Comparison of ENCODE assay signal across 8 mouse cellular contexts in the genomic region with DNA sequence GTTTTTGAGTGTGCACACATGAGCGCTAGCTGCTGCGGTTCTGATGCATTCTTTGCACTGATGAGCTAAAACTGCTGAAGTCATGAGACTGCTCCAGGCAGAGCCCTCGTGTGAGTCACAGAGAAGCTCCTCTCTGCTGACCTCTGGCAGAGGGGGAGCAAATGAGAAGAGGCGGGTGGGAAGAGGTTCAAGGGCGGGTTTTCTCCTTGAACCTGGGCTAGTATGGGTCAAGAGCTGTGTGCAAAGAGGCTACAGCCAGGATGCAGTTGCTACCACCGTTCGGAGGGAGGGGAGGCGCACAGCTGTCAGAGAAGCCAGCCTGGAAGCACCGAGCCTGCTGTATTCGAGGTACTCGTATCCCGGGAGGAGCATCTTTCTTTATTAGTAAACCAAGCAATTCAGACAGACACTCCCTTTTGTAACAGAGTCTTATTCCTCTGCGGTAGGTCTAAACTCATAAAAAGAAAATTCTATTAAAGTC. TPM values are rescaled to one million over a fixed set of nuclear protein-coding genes. Genes with fewer than 3 reads are reported as not detected.
DNase-seq lines count a peak whose midpoint lies in the region; ATAC-seq and TF ChIP-seq lines count a peak whose summit lies in the region.

A gene (plus strand): TSS at position 156 of the 481 bp plus-strand sequence.

- H3K9ac ChIP-seq in limb, embryonic 11.5 days (ENCODE audit: low read length): no peak within 1 kb of the TSS

- H3K4me2 ChIP-seq in limb, embryonic 11.5 days (ENCODE audit: low read depth, severe bottlenecking): no peak within 1 kb of the TSS

- DNase-seq in adrenal gland, adult (ENCODE audit: inconsistent age in 2 of 2, low spot score in 1 of 2): peak; percentile 66 to 83
- DNase-seq in adrenal gland, postnatal 4 days (ENCODE audit: low spot score in 2 of 2): no peak
- peak; percentile 7 for DNase-seq in urinary bladder, postnatal 25 days (ENCODE audit: low spot score)
- DNase-seq in urinary bladder, adult 2 months (ENCODE audit: low spot score): no peak
- peak; percentile 45 for DNase-seq in limb, embryonic 11.5 days (ENCODE audit: low spot score)
- peak; percentile 56 for DNase-seq in yolk sac, embryonic 10.5 days (ENCODE audit: low spot score)
- no peak for DNase-seq in layer of hippocampus, adult 2 months (ENCODE audit: low spot score in 2 of 2)
- DNase-seq in frontal cortex, postnatal 10 days (ENCODE audit: low spot score in 2 of 2): no peak

- whole genome bisulfite sequencing in limb, embryonic 11.5 days: 9% methylated on average over 13 of the region's 13 CpGs

- no peaks in the 10 kb centered on the region for H3K9me3 ChIP-seq in limb, embryonic 11.5 days (ENCODE audit: control insufficient read depth, low read length)

- H3K4me1 ChIP-seq in limb, embryonic 11.5 days (ENCODE audit: control insufficient read depth, insufficient read depth, low read length): peaks cover 14% of the 10 kb centered on the region

- H3K27me3 ChIP-seq in limb, embryonic 11.5 days (ENCODE audit: control insufficient read depth, insufficient read depth, low read length): no peaks in the 10 kb centered on the region

- H3K4me3 ChIP-seq in limb, embryonic 11.5 days (ENCODE audit: low read depth, low read length): no peak within 1 kb of the TSS
- no peak within 1 kb of the TSS for H3K4me3 ChIP-seq in layer of hippocampus, adult 2 months

- TF ChIP-seq CTCF in layer of hippocampus, adult 2 months (conservative IDR thresholded peaks at IDR 0.05): no peak

- no peaks in the 10 kb centered on the region for H3K36me3 ChIP-seq in limb, embryonic 11.5 days (ENCODE audit: control insufficient read depth, insufficient read depth, low read length)

- no peak for ATAC-seq in limb, embryonic 11.5 days (ENCODE audit: insufficient number of reproducible peaks, low FRiP score, low TSS enrichment, low read depth)

- no peak within 1 kb of the TSS for H3K27ac ChIP-seq in limb, embryonic 11.5 days (replicated peaks; ENCODE audit: low read depth, low read length)
- H3K27ac ChIP-seq in layer of hippocampus, adult 2 months: no peak within 1 kb of the TSS

RNA-seq across cellular contexts. Expression of the gene that starts here (rescaled TPM):
- under 1 TPM; 0.20 TPM for total RNA-seq in adrenal gland, postnatal 4 days (2021)
- polyA plus RNA-seq in urinary bladder, adult 2 months (2012; rRNA removed): 1.9 and 2.2 TPM in 2 replicates
- polyA plus RNA-seq in limb, embryonic 11.5 days (2014; fragmentation: Nextera tagmentation; extraction: Ambion mirVana): 0.13 and 0.21 TPM in 2 replicates
- not detected for total RNA-seq in layer of hippocampus, adult 2 months (2021)

Comparison
In these comparisons a context has a peak if more than half of its experiments do, and no peak if none do; other contexts are left out.
1. DNase-seq: peak in adrenal gland, adult (2 of 2), urinary bladder, postnatal 25 days (single experiment) and yolk sac, embryonic 10.5 days (single experiment); none in adrenal gland, postnatal 4 days (0 of 2), urinary bladder, adult 2 months (single experiment), layer of hippocampus, adult 2 months (0 of 2) and frontal cortex, postnatal 10 days (0 of 2).
2. Peak in DNase-seq in limb, embryonic 11.5 days; RNA of the gene not detected or under 1 TPM.